Mouse (Mus musculus) spleen, adult 10 weeks (tissue): Measurements from ENCODE around the gene Pdcd10. TPM values are rescaled to one million over a fixed set of nuclear protein-coding genes. Genes with fewer than 3 reads are reported as not detected.

Experiments used
- polyA plus RNA-seq: library from polyadenylated mRNA; stranded (reverse); fragments of 350-450 nt; fragmentation: Illumina TruSeq; extraction: RNeasy Lipid Tissue Mini Kit (QIAGEN cat#74804); gene quantifications from one replicate; pipeline ENCODE4 v1.2.3, GENCODE M21; 2015; ENCODE audit warnings: low replicate concordance; ENCODE audit not compliant: insufficient read depth

The Pdcd10 gene
- polyA plus RNA-seq, result 170 TPM

GRCm38 (mm10) chr3:75556695-75557291 is at the start of gene Pdcd10:
Gene Pdcd10, minus strand, starts transcription at chr3:75556856.

GRCm38 (mm10) chr3:75557292-75557691 is 636 bp upstream of the Pdcd10 start, which contains the start of gene Serpini1:
Gene Serpini1, plus strand, starts transcription at chr3:75557547.

GRCm38 (mm10) chr3:75482056-75482455 is 74.6 kb downstream of the Pdcd10 start, which contains the start of gene Wdr49:
Gene Wdr49, minus strand, starts transcription at chr3:75482156.

Other genes with a start within 250 kb of the Pdcd10 start
- gene Wdr49, start 74.7 kb downstream of the Pdcd10 start, polyA plus RNA-seq, result 0.32 TPM
- gene Serpini1, start 691 bp upstream of the Pdcd10 start, polyA plus RNA-seq, result 14.8 TPM
- gene Gm29133, start 191.3 kb upstream of the Pdcd10 start, polyA plus RNA-seq, result not detected